Mouse (Mus musculus) Patski (cell line): ENCODE results near the gene Pms2. TPM values are rescaled to one million over a fixed set of nuclear protein-coding genes. Genes with fewer than 3 reads are reported as not detected.

Experiments
- ATAC-seq: fragments of 100-300 bp; one replicate; pipeline ENCODE4 v1.8.0; 2021
- CTCF ChIA-PET: fragments of 350-600 bp; sonication (Branson Sonifier 250); formaldehyde crosslinking; loops from one replicate; lab custom pipeline; 2022; ENCODE audit warnings: inconsistent platforms; lab: Charles Lee
- POLR2A ChIA-PET: fragments of 350-600 bp; sonication (Branson Sonifier 250); formaldehyde crosslinking; loops from one replicate; lab custom pipeline; 2022; ENCODE audit warnings: antibody characterized with exemption, inconsistent platforms; lab: Charles Lee
- DNase-seq: peaks from one replicate; pipeline ENCODE4 v3.0.0-alpha.2; 2011; ENCODE audit warnings: low read depth, low spot score
- H3K27me3 ChIP-seq: fragments of 371-371 bp; one replicate; pipeline ENCODE4 v1.5.1; 2021
- CTCF ChIP-seq: fragments of 100-300 bp; IDR thresholded peaks from one replicate; pipeline ENCODE4 v1.5.1; 2021
- in situ Hi-C: fragments of 300-500 bp; cut with MboI; formaldehyde crosslinking; loops from 3 replicates; pipeline ENCODE4 v1.11.1; 2018; ENCODE audit warnings: low pct_unique_long_range_greater_than_20kb, mixed read lengths
- polyA plus RNA-seq: library from polyadenylated mRNA; unstranded; gene quantifications from one replicate; pipeline ENCODE4 v1.2.3, GENCODE M21; 2021

The Pms2 gene
- polyA plus RNA-seq, 1 experiment from 2014 or later = 13.1 TPM

- H3K27me3 ChIP-seq = no peaks in the 10 kb centered on the region
- DNase-seq = no peak
- in situ Hi-C loops = no loop called here
- CTCF ChIA-PET = interaction anchor here (1.2 kb wide), 1 partner anchor 39 kb away, joined by 3 read pairs; no protein-coding TSS in a partner anchor
- ATAC-seq = no peak
- POLR2A ChIA-PET = no interaction called here
- no peak for TF ChIP-seq CTCF
These were observed 49.8 kb downstream of the Pms2 start for GRCm38 (mm10) chr5:143959551-143959950.

- ATAC-seq (no peak), DNase-seq (no peak)
- CTCF ChIA-PET = no interaction called here
- in situ Hi-C loops = no loop called here
- H3K27me3 ChIP-seq = no peaks in the 10 kb centered on the region
- no peak for TF ChIP-seq CTCF
- POLR2A ChIA-PET = no interaction called here
These were observed 51.4 kb downstream of the Pms2 start for GRCm38 (mm10) chr5:143961176-143961575.

GRCm38 (mm10) chr5:143965586-143966345, 56.0 kb downstream of the Pms2 start:
- no peak for TF ChIP-seq CTCF
- ChIA-PET POLR2A (no interaction called here), CTCF (no interaction called here)
- ATAC-seq = peak; percentile 62
- in situ Hi-C loops = no loop called here
- no peaks in the 10 kb centered on the region for H3K27me3 ChIP-seq
- peak; percentile 68 for DNase-seq

GRCm38 (mm10) chr5:143966671-143967070, 56.9 kb downstream of the Pms2 start:
- DNase-seq (no peak), ATAC-seq (no peak)
- TF ChIP-seq CTCF = no peak
- in situ Hi-C loops = no loop called here
- ChIA-PET CTCF (no interaction called here), POLR2A (no interaction called here)
- no peaks in the 10 kb centered on the region for H3K27me3 ChIP-seq

- no peak for ATAC-seq
- no peaks in the 10 kb centered on the region for H3K27me3 ChIP-seq
- ChIA-PET CTCF (no interaction called here), POLR2A (no interaction called here)
- in situ Hi-C loops = no loop called here
- TF ChIP-seq CTCF = no peak
- DNase-seq = no peak
These were observed 62.9 kb downstream of the Pms2 start for GRCm38 (mm10) chr5:143972628-143973027.

- H3K27me3 ChIP-seq = no peaks in the 10 kb centered on the region
- ChIA-PET POLR2A (no interaction called here), CTCF (interaction anchor here (1.3 to 2.2 kb wide), 3 partner anchors 12 to 43 kb away, joined by 3 to 7 read pairs (median 6); partner anchors contain the start of gene Rsph10b)
- TF ChIP-seq CTCF = peak; percentile 80
- in situ Hi-C loops = no loop called here
- peak; percentile 77 for ATAC-seq
- DNase-seq = no peak
These were observed 65.3 kb downstream of the Pms2 start for GRCm38 (mm10) chr5:143974931-143975630.

DNA sequence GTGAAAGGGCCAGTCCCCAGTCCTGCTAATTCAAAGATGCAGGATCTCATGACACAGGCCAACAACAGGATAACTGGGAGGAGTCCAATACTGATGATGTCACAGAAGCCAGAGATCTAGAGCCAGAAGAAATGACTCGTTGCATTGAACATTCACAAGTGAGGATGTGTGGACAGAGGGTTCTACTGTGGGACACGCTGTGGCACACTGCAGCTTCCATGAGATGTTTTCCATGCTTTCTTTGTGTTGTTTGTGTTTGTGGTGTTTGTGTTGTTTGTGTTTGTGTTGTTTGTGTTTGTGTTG, 65.8 kb downstream of the Pms2 start:
- no peak for TF ChIP-seq CTCF
- in situ Hi-C loops = no loop called here
- H3K27me3 ChIP-seq = no peaks in the 10 kb centered on the region
- ChIA-PET CTCF (interaction anchor here (1.3 to 2.2 kb wide), 3 partner anchors 13 to 43 kb away, joined by 3 to 7 read pairs (median 6); partner anchors contain the start of gene Rsph10b), POLR2A (no interaction called here)
- DNase-seq (no peak), ATAC-seq (no peak)

DNA sequence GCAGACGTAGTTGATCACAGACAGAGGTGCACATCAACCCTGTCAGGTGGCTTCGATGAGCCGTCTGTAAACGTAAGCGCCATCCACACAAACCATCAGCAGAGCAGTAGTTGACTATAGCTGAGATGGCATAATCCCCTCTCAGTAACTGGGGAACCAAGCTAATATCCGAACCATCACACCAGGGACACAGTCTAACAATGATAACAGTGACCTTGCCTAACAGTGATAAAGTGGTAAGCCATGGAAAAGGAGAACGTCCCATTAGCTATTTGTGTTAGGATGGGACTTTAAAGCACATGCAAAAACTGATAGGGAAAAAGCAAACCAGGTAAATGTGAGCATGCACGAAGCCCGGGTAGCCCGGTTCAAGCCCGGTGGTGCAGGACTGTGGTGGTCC, 66.5 kb downstream of the Pms2 start:
- CTCF ChIA-PET = interaction anchor here (2.2 kb wide), 1 partner anchor 14 kb away, joined by 7 read pairs; no protein-coding TSS in a partner anchor
- DNase-seq (no peak), ATAC-seq (no peak)
- in situ Hi-C loops = no loop called here
- no peaks in the 10 kb centered on the region for H3K27me3 ChIP-seq
- POLR2A ChIA-PET = no interaction called here
- no peak for TF ChIP-seq CTCF

DNA sequence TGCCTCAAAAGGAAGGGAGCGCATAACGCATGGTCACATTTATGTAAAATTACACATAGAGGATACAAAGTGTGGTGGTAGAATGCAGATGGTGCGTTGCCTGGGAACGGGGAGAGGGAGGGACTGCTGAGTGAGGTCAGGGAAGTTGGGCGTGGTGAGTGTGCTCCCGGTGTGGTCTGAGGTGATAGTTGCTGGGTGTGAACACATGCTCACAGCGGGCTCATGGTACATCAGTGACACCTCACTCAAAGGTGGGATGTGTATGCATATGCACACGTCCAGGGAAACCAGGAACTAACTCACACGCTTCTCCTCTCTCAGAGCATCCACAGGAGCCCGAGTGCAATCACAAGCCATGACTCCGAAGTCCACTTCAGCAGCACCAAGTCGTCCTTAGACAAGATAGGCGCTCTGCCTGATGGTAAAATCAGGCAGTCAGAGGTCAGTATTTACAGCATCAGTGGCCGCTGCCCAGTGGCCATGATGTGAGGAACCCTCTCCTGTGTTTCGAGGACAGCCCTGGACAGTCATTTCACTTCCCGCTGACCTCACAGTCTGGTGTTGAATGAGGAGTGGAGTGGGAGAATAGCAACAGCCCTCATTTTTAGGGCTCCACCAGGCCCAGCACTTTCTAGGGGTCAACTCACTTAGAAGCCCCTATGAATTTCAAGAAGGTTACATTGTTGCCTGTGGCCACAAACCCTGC, 67.1 kb downstream of the Pms2 start:
- in situ Hi-C loops = no loop called here
- no peak for TF ChIP-seq CTCF
- no peak for DNase-seq
- POLR2A ChIA-PET = no interaction called here
- no peaks in the 10 kb centered on the region for H3K27me3 ChIP-seq
- CTCF ChIA-PET = no interaction called here
- ATAC-seq = no peak

- ChIA-PET POLR2A (no interaction called here), CTCF (no interaction called here)
- TF ChIP-seq CTCF = no peak
- H3K27me3 ChIP-seq = no peaks in the 10 kb centered on the region
- ATAC-seq = no peak
- in situ Hi-C loops = no loop called here
- no peak for DNase-seq
These were observed 71.1 kb downstream of the Pms2 start for GRCm38 (mm10) chr5:143980858-143981257.

DNA sequence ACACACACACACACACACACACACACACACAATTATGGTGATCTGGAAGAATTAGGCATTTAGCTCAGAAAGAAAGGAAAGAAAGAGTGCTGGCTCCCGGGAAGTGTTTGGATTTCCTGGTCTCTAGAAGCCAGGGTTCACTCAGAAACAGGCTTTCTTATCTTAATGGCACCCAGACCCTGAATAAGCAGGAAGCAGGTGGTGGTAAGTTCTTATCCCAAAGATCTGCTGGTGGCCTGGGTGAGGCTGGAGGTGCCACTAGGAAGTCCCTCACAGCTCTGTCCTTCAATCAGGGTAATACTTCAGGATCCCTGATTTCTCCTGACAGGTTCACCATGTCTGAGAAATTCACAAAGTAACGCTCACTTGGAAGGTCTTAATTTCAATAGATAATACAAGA, 72.6 kb downstream of the Pms2 start:
- ATAC-seq (no peak), DNase-seq (no peak)
- in situ Hi-C loops = no loop called here
- no peaks in the 10 kb centered on the region for H3K27me3 ChIP-seq
- no peak for TF ChIP-seq CTCF
- ChIA-PET CTCF (interaction anchor here (1.0 kb wide), 1 partner anchor 12 kb away, joined by 3 read pairs; no protein-coding TSS in a partner anchor), POLR2A (interaction anchor here (0.7 kb wide), 1 partner anchor 277 kb away, joined by 3 read pairs; no protein-coding TSS in a partner anchor)

Other genes with a start within 250 kb of the Pms2 start
- 16.8 TPM for gene Usp42, start 177.7 kb upstream of the Pms2 start, polyA plus RNA-seq
- gene Eif2ak1, start 92.2 kb upstream of the Pms2 start, polyA plus RNA-seq = 41.1 TPM
- 0.85 TPM for gene Ankrd61, start 12.3 kb upstream of the Pms2 start, polyA plus RNA-seq
- gene Aimp2, start 117 bp upstream of the Pms2 start, polyA plus RNA-seq = 53.8 TPM
- gene Gm42421, start 18.2 kb downstream of the Pms2 start, polyA plus RNA-seq = 0.47 TPM
- gene Rsph10b, start 23.1 kb downstream of the Pms2 start, polyA plus RNA-seq = 0.14 TPM
- 103 TPM for gene Ccz1, start 104.9 kb downstream of the Pms2 start, polyA plus RNA-seq
- gene Ocm, start 116.7 kb downstream of the Pms2 start, polyA plus RNA-seq = not detected
- 19.7 TPM for gene Lmtk2, start 190.5 kb downstream of the Pms2 start, polyA plus RNA-seq